Mouse (Mus musculus) limb, embryonic 11.5 days (tissue): Measurements from ENCODE around the gene Gm11009. TPM values are rescaled to one million over a fixed set of nuclear protein-coding genes. Genes with fewer than 3 reads are reported as not detected.
"Not testable (repeated sequence)": the region's sequence is repeated elsewhere in the genome, so short reads cannot be mapped to it uniquely, and the experiment has no call there.

Experiments used
- ATAC-seq: fragments of 200-750 bp; cut with Nextera tagmentation; 2 replicates; pipeline ENCODE4 v1.8.0; 2017; ENCODE audit warnings: low read depth; ENCODE audit not compliant: insufficient number of reproducible peaks, low FRiP score, low TSS enrichment
- DNase-seq: peaks from one replicate; pipeline ENCODE4 v3.0.0-alpha.2; 2015; ENCODE audit warnings: low spot score
- H3K27ac ChIP-seq: fragments of 300-500 bp; sonication (generic); replicated peaks from 2 replicates; pipeline ENCODE4 v1.5.1; 2014; ENCODE audit warnings: low read depth, mild to moderate bottlenecking, low read length
- H3K27me3 ChIP-seq: fragments of 300-500 bp; sonication (generic); 2 replicates; pipeline ENCODE4 v1.6.1; 2014; ENCODE audit warnings: mild to moderate bottlenecking, low read length, mixed read lengths; ENCODE audit not compliant: control insufficient read depth, insufficient read depth
- H3K36me3 ChIP-seq: fragments of 300-500 bp; sonication (generic); 2 replicates; pipeline ENCODE4 v1.6.1; 2014; ENCODE audit warnings: mild to moderate bottlenecking, low read length, moderate library complexity, mixed read lengths; ENCODE audit not compliant: control insufficient read depth, insufficient read depth
- H3K4me1 ChIP-seq: fragments of 300-500 bp; sonication (generic); 2 replicates; pipeline ENCODE4 v1.6.1; 2014; ENCODE audit warnings: low read length, mixed read lengths; ENCODE audit not compliant: control insufficient read depth, insufficient read depth
- H3K4me2 ChIP-seq: fragments of 300-500 bp; sonication (generic); 2 replicates; pipeline ENCODE4 v1.6.1; 2014; ENCODE audit warnings: low read depth, mild to moderate bottlenecking, moderate library complexity; ENCODE audit not compliant: severe bottlenecking
- H3K4me3 ChIP-seq: fragments of 300-500 bp; sonication (generic); 2 replicates; pipeline ENCODE4 v1.5.1; 2014; ENCODE audit warnings: low read depth, low read length
- H3K9ac ChIP-seq: fragments of 300-500 bp; sonication (generic); 2 replicates; pipeline ENCODE4 v1.6.1; 2014; ENCODE audit warnings: mild to moderate bottlenecking, low read length
- H3K9me3 ChIP-seq: fragments of 300-500 bp; sonication (generic); 2 replicates; pipeline ENCODE4 v1.6.1; 2016; ENCODE audit warnings: low read length; ENCODE audit not compliant: control insufficient read depth
- WGBS: fragments of 180-500 bp; shearing (Covaris S2); extraction: QIAGEN DNeasy Blood & Tissue Kit; methylation state at CpG from one replicate; pipeline ENCODE4 v1.1.7; 2014; 5-methylcytosine and 5-hydroxymethylcytosine counted together
- polyA plus RNA-seq: library from polyadenylated mRNA; unstranded; fragments of >200 nt; fragmentation: Nextera tagmentation; extraction: Ambion mirVana; gene quantifications from 2 replicates; pipeline ENCODE4 v1.2.1, GENCODE M21; 2014

Gm11009 gene
- polyA plus RNA-seq: not detected in 2 replicates

- not testable (repeated sequence) for H3K4me2 ChIP-seq, ATAC-seq, H3K36me3 ChIP-seq, H3K4me3 ChIP-seq, DNase-seq, H3K27me3 ChIP-seq, H3K27ac ChIP-seq, H3K9me3 ChIP-seq, H3K4me1 ChIP-seq, H3K9ac ChIP-seq
- WGBS: no CpG with 5 or more reads among the region's 2 CpGs
These were observed at the start of gene Gm11009 for GRCm38 (mm10) chr2:176319394-176319793. TSS of gene Gm11009 (minus strand) at chr2:176319494.

Other genes starting within 250 kb of the Gm11009 start
- 2.8 and 3.4 TPM in 2 replicates for gene Gm2004, start 169.7 kb downstream of the Gm11009 start, polyA plus RNA-seq
- gene 2210418O10Rik, start 92.9 kb downstream of the Gm11009 start, polyA plus RNA-seq: 7.1 and 8.6 TPM in 2 replicates
- gene Gm14435, start 104.1 kb upstream of the Gm11009 start, polyA plus RNA-seq: 12.0 and 12.5 TPM in 2 replicates
- gene Gm14434, start 167.3 kb upstream of the Gm11009 start, polyA plus RNA-seq: 2.2 and 3.9 TPM in 2 replicates
- gene Zfp967, start 201.6 kb upstream of the Gm11009 start, polyA plus RNA-seq: not detected in 2 replicates